Mouse (Mus musculus) left cerebral cortex, adult 6 months (tissue): ENCODE results near the gene Rnaseh1. TPM values are rescaled to one million over a fixed set of nuclear protein-coding genes. Genes with fewer than 3 reads are reported as not detected.

Source experiments
- long read RNA-seq, 2 experiments: library from polyadenylated mRNA; unstranded; transcript quantifications; one replicate each; pipeline ENCODE4 v2.0.0; 2019 to 2020
- polyA plus RNA-seq: library from polyadenylated mRNA; unstranded; fragments of <200 nt; fragmentation: Nextera tagmentation; gene quantifications from 2 replicates; pipeline ENCODE4 v1.2.3, GENCODE M21; 2021

Rnaseh1 gene
- polyA plus RNA-seq: 13.9 and 14.8 TPM in 2 replicates
- long read RNA-seq, experiment 1, transcript Rnaseh1-201 (8 exons, 1,455 nt): major isoform, 40 of 49 reads
- long read RNA-seq, experiment 1, partial matches to known transcripts: 2 of 49 reads
- long read RNA-seq, experiment 1, other reads (novel, unspliced or antisense): 7 of 49 reads
- long read RNA-seq, experiment 2, transcript Rnaseh1-201 (8 exons, 1,455 nt): major isoform, 20 of 25 reads
- long read RNA-seq, experiment 2, partial matches to known transcripts: 2 of 25 reads
- long read RNA-seq, experiment 2, other reads (novel, unspliced or antisense): 3 of 25 reads

GRCm38 (mm10) chr12:28649141-28650110, at the start of gene Rnaseh1:
TSS of gene Rnaseh1 (plus strand) at chr12:28649602.

DNA sequence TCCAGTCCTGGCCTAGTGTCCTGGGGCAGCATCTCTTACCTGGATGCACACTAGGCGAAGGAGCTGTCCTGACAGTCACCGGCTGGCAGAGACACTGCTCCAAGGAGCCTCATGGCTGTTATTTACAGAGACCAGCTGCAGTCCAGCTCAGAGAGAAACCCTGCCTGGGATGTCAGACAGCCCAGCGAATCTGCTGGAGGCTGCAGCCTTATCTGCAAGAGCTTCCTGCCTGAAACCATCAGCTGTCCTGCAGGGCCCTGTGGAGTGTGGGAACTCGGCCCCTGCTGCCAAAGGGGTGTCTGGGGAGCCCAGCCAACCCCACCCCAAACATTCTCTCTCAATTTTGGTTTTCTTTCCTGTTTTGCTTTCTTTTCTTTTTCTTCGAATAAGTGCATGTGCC, 26.2 kb upstream of the Rnaseh1 start, which contains the start of gene Colec11:
Gene Colec11 (minus strand): TSS at position 183 of the 400 bp plus-strand sequence.

GRCm38 (mm10) chr12:28635535-28636476, 13.6 kb upstream of the Rnaseh1 start, which contains the start of gene Rps7:
TSS of gene Rps7 (minus strand) at chr12:28635953.

DNA sequence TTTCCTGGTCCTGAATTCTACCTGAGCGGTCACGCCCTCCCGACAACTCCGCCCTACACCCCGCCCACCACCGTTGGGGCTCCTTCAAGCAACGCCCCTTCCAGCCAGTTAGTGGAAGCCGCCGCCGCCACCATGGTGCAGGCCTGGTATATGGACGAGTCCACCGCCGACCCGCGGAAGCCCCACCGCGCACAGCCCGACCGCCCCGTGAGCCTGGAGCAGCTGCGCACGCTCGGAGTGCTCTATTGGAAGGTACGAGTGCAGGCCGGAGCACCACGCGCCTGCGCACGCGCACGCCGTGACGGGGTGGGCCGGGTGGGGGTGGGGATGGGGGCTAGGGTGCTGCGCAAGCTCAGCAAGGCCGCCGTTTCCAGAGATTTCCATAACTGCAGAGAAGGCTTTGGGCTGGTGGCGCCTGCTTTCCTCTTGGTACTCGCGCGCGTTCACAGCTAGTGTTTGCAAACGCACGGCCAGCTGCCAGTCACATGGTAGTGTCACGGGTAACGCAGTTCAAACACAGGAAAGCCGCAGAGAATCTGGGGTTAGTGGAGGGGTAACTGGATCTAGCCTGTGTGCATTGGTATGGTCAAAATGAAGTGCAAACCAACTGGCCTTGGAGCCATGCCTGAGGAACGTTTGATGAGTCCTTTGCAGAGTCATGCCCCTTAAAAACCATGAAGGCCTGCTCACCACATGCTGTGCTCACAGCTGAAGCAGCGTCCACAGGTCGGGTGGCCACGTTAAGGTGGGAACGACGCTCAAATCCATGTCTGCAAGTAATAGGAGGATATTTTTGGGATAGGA, 25.9 kb downstream of the Rnaseh1 start, which contains the start of gene Adi1:
Gene Adi1 (plus strand): TSS at position 111 of the 804 bp plus-strand sequence.

Other genes starting within 250 kb of the Rnaseh1 start
- not detected in 2 replicates for gene Dcdc2c, start 97.2 kb upstream of the Rnaseh1 start, polyA plus RNA-seq
- 0.38 TPM in 2 replicates for gene Allc, start 67.1 kb upstream of the Rnaseh1 start, polyA plus RNA-seq
- gene Colec11, start 26.2 kb upstream of the Rnaseh1 start, polyA plus RNA-seq: 0.38 and 0.71 TPM in 2 replicates
- 1,337 and 1,371 TPM in 2 replicates for gene Rps7, start 13.6 kb upstream of the Rnaseh1 start, polyA plus RNA-seq
- 64.1 and 68.4 TPM in 2 replicates for gene Adi1, start 25.6 kb downstream of the Rnaseh1 start, polyA plus RNA-seq
- gene Trappc12, start 100.9 kb downstream of the Rnaseh1 start, polyA plus RNA-seq: 30.1 and 36.0 TPM in 2 replicates
- gene Eipr1, start 102.2 kb downstream of the Rnaseh1 start, polyA plus RNA-seq: 62.7 and 82.5 TPM in 2 replicates